Mouse (Mus musculus) bone marrow macrophage, adult 2 months (primary cell): Measurements from ENCODE around the gene Agap1.

ENCODE experiments used
- CTCF ChIP-seq: IDR thresholded peaks from 2 replicates; pipeline ENCODE4 v1.5.1; 2012; ENCODE audit warnings: low read depth, mild to moderate bottlenecking, low read length, moderate library complexity
- POLR2A ChIP-seq: IDR thresholded peaks from 2 replicates; pipeline ENCODE4 v1.6.1; 2012; ENCODE audit warnings: mild to moderate bottlenecking, low read depth, low read length, borderline replicate concordance

GRCm38 (mm10) chr1:89477033-89477432 is 22.4 kb downstream of the Agap1 start:
- TF ChIP-seq CTCF (no peak), POLR2A (no peak)
